Mouse (Mus musculus) bone marrow, adult 2 months (tissue): ENCODE results near the gene Slc48a1.

ENCODE experiments used
- CTCF ChIP-seq: fragments of 200-500 bp; IDR thresholded peaks from 2 replicates; pipeline ENCODE4 v1.5.1; 2011; ENCODE audit warnings: low read length, control low read depth; ENCODE audit not compliant: control insufficient read depth, insufficient read depth
- POLR2A ChIP-seq: fragments of 200-500 bp; IDR thresholded peaks from 2 replicates; pipeline ENCODE4 v1.6.1; 2011; ENCODE audit warnings: low read depth, mild to moderate bottlenecking, control low read depth, low read length, borderline replicate concordance; ENCODE audit not compliant: control insufficient read depth

- no peak for TF ChIP-seq CTCF
- no peak for TF ChIP-seq POLR2A
Measured at GRCm38 (mm10) chr15:97788821-97789220, 10.5 kb downstream of the Slc48a1 start.
